Mouse (Mus musculus) limb, embryonic 14.5 days (tissue): Measurements from ENCODE around the gene Taok1. TPM values are rescaled to one million over a fixed set of nuclear protein-coding genes. Genes with fewer than 3 reads are reported as not detected.

Source experiments
- ATAC-seq: fragments of 200-750 bp; cut with Nextera tagmentation; 2 replicates; pipeline ENCODE4 v1.8.0; 2017; ENCODE audit warnings: low read depth, moderate number of reproducible peaks, moderate TSS enrichment; ENCODE audit not compliant: low FRiP score
- DNase-seq: peaks from one replicate; pipeline ENCODE4 v3.0.0-alpha.2; 2015; ENCODE audit warnings: low spot score
- H3K27ac ChIP-seq: fragments of 300-500 bp; sonication (generic); replicated peaks from 2 replicates; pipeline ENCODE4 v1.5.1; 2014; ENCODE audit warnings: low read depth, mild to moderate bottlenecking, low read length, moderate library complexity, mixed read lengths
- H3K27me3 ChIP-seq: fragments of 300-500 bp; sonication (generic); 2 replicates; pipeline ENCODE4 v1.6.1; 2014; ENCODE audit warnings: low read length, mixed read lengths; ENCODE audit not compliant: control insufficient read depth, insufficient read depth
- H3K36me3 ChIP-seq: fragments of 300-500 bp; sonication (generic); 2 replicates; pipeline ENCODE4 v1.6.1; 2014; ENCODE audit warnings: mild to moderate bottlenecking, low read length, moderate library complexity, mixed read lengths; ENCODE audit not compliant: control insufficient read depth, insufficient read depth
- H3K4me1 ChIP-seq: fragments of 300-500 bp; sonication (generic); 2 replicates; pipeline ENCODE4 v1.6.1; 2014; ENCODE audit warnings: antibody characterized with exemption, low read length, mixed read lengths; ENCODE audit not compliant: control insufficient read depth, insufficient read depth
- H3K4me2 ChIP-seq: fragments of 300-500 bp; sonication (generic); replicated peaks from 2 replicates; pipeline ENCODE4 v1.6.1; 2014; ENCODE audit warnings: low read depth, mild to moderate bottlenecking, low read length, moderate library complexity; ENCODE audit not compliant: severe bottlenecking
- H3K4me3 ChIP-seq: fragments of 300-500 bp; sonication (generic); replicated peaks from 2 replicates; pipeline ENCODE4 v1.5.1; 2014; ENCODE audit warnings: low read length
- H3K9ac ChIP-seq: fragments of 300-500 bp; sonication (generic); 2 replicates; pipeline ENCODE4 v1.6.1; 2014; ENCODE audit warnings: mild to moderate bottlenecking, low read depth, low read length, moderate library complexity; ENCODE audit not compliant: severe bottlenecking
- H3K9me3 ChIP-seq: fragments of 300-500 bp; sonication (generic); 2 replicates; pipeline ENCODE4 v1.6.1; 2016; ENCODE audit warnings: low read length; ENCODE audit not compliant: control insufficient read depth
- POLR2A ChIP-seq: fragments of 200-500 bp; IDR thresholded peaks from 2 replicates; pipeline ENCODE4 v1.8.0; 2012; ENCODE audit warnings: inconsistent platforms, mild to moderate bottlenecking, moderate library complexity, borderline replicate concordance; ENCODE audit not compliant: insufficient read depth, insufficient read length; ENCODE audit errors: extremely low read depth
- WGBS: fragments of 180-500 bp; shearing (Covaris S2); extraction: QIAGEN DNeasy Blood & Tissue Kit; methylation state at CpG from one replicate; pipeline ENCODE4 v1.1.7; 2014; 5-methylcytosine and 5-hydroxymethylcytosine counted together
- polyA plus RNA-seq, 2 experiments: library from polyadenylated mRNA; depleted of rRNA in 1 of 2; stranded (reverse) in 1 of 2; unstranded in 1 of 2; fragments of >200 nt; fragmentation: Nextera tagmentation in 1 of 2; extraction: Ambion mirVana in 1 of 2; gene quantifications; 2 replicates each; pipeline versions ENCODE4 v1.2.1 to v1.2.3; 2012 to 2014

Taok1 gene
- polyA plus RNA-seq, 2 experiments, result 11.8 to 19.2 TPM

DNA sequence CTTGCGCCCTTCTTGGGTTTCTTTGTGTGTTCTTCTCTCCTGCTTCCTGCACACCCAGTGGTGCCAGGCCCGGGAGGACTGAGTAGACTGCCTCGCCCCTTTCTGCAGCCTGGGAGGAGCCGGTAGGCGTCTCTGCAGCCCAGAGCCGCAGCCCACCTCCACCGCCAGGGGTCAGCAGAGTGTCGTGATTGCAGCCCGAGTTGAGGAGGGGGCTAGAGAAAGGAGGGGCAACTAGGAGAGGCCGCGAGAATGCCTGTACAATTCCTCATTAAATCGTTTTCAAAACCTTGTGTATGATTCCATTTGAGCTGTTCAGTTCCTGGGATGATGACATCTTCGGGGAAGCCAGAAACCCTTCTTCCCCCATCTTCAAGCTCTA is 116.5 kb downstream of the Taok1 start:
- TF ChIP-seq POLR2A, result peak; percentile 9; the same call in 1 of the 2 replicates
- Histone ChIP-seq H3K4me3 (peak overlapping the region; percentile 54), H3K9me3 (no peaks in the 10 kb centered on the region), H3K9ac (0 out of 2 replicates have a peak overlapping the region, but pooled peaks have one; percentile 3), H3K4me2 (peak overlapping the region; percentile 95), H3K4me1 (peaks cover 60% of the 10 kb centered on the region), H3K27ac (peak overlapping the region; percentile 80), H3K36me3 (0 out of 2 replicates have a peak, but pooled peaks cover 3% of the 10 kb centered on the region), H3K27me3 (no peaks in the 10 kb centered on the region)
- WGBS, result under 1% methylated on average over 13 of the region's 13 CpGs
- ATAC-seq (peak; percentile 80), DNase-seq (peak; percentile 94)

DNA sequence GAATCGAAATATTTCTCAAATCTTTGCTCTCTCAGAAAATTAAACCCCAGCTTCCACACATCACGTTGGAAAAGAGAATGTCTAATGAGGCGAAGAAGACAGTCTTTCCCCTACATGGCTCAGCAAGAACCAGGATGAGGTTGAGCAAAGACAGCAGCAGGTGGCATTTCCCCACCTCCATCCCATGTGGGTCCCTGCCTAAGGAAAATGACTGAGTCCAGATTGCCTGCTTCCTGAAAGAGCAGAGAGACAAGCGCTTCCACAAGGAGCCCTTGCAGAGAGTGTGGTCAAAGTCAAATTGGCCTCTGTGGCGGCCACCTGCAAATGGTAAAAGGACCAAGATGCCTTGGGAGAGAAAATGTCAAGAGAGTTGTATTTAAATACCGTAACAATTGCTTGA is 117.2 kb downstream of the Taok1 start:
- DNase-seq, result no peak
- Histone ChIP-seq H3K4me3 (peak overlapping the region; percentile 80), H3K9me3 (no peaks in the 10 kb centered on the region), H3K27ac (peak overlapping the region; percentile 80), H3K9ac (no peak overlapping the region), H3K27me3 (no peaks in the 10 kb centered on the region), H3K4me1 (peaks cover 64% of the 10 kb centered on the region), H3K4me2 (peak overlapping the region; percentile 95), H3K36me3 (0 out of 2 replicates have a peak, but pooled peaks cover 3% of the 10 kb centered on the region)
- no peak for TF ChIP-seq POLR2A
- ATAC-seq, result no peak
- 67% methylated on average over 6 of the region's 6 CpGs for WGBS

DNA sequence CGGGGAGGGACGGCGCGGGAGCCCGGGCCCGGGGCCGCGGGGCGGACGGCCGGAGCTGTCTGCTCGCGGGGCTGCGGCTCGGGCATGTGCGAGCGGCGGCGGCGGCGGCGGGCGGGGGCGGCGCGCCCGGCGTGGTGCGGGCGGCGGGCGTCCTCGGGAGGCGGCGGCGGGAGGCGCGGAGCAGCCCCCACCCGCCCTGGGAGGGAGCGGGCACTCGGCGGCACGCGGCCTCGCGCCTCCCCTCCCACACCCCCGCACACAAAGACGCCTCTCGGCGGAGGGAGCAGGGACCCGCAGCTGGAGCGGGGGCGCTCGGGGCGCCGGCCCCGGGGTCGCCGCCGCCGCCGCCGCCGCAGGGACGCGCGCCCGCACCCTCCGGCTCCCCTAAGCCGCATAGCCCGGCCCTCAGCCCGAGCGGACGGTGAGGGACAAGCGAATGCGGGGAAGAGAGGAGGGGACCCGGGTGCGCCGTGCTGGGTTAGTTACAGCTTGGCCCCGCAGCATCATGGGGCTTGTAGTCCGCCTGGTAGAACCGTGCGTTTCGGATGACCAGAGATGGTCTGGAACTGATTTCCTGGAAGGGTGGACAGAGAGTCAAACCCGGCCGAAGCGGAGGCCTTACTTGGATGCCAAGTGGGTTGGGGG is 117.9 kb downstream of the Taok1 start, which contains the start of gene Ankrd13b:
Gene Ankrd13b, minus strand, starts transcription at position 88 of the 645 bp plus-strand sequence.
- Histone ChIP-seq H3K9ac (peak within 1 kb of the TSS; percentile 86), H3K4me3 (peak within 1 kb of the TSS; percentile 80), H3K27ac (peak within 1 kb of the TSS; percentile 52), H3K27me3 (no peaks in the 10 kb centered on the region), H3K9me3 (no peaks in the 10 kb centered on the region), H3K4me2 (peak within 1 kb of the TSS; percentile 95), H3K36me3 (0 out of 2 replicates have a peak, but pooled peaks cover 3% of the 10 kb centered on the region), H3K4me1 (peaks cover 64% of the 10 kb centered on the region)
- DNase-seq (peak; percentile 84), ATAC-seq (0 out of 2 replicates have a peak, but pooled peaks have one; percentile 17)
- WGBS, result 1% methylated on average over 27 of the region's 87 CpGs
- no peak for TF ChIP-seq POLR2A

DNA sequence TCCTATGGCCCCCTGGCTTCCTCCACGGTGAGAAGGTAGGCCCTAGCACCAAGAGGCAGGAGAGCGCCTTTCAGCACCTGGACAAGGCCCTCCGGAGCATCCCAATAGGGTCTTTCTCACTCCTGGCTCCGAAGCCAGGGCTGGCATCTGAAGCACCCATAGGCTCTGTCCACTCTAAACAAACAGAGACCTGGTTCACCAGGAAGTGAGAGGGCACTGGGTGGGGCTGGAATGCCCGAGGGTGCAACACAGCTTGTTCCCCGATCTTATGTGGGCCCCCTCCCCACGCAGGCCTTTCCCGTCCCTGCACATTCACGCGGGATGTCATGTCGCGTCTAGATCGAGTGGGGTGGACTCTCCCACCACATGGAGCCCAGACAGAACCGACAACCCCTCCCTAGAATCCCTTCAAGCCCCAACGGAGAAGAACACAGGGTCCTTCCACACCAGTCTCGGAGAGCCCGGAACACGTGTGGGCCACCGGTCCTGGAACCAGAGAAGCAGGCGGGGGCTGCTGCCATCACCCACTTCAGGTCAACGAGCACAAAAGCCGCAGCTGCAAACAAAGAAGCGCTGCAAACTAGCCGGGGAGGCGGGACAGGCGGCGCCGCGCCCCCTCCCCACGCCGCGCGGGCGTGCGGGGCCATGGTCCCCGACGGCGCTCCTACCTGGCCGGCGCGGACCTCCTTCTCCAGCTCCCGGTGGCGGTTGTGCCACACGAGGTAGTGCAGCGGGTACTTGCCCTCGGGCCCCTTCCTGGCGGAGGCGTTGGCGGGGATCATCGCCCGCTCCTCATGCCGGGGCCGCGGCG is 118.6 kb downstream of the Taok1 start:
- Histone ChIP-seq H3K27me3 (no peaks in the 10 kb centered on the region), H3K4me3 (peak overlapping the region; percentile 80), H3K9me3 (no peaks in the 10 kb centered on the region), H3K9ac (peak overlapping the region; percentile 86), H3K27ac (peak overlapping the region; percentile 52; the same call in 1 of the 2 replicates), H3K4me2 (peak overlapping the region; percentile 95), H3K4me1 (peaks cover 60% of the 10 kb centered on the region), H3K36me3 (0 out of 2 replicates have a peak, but pooled peaks cover 3% of the 10 kb centered on the region)
- DNase-seq, result no peak
- no peak for ATAC-seq
- WGBS, result 2% methylated on average over 28 of the region's 55 CpGs
- no peak for TF ChIP-seq POLR2A

DNA sequence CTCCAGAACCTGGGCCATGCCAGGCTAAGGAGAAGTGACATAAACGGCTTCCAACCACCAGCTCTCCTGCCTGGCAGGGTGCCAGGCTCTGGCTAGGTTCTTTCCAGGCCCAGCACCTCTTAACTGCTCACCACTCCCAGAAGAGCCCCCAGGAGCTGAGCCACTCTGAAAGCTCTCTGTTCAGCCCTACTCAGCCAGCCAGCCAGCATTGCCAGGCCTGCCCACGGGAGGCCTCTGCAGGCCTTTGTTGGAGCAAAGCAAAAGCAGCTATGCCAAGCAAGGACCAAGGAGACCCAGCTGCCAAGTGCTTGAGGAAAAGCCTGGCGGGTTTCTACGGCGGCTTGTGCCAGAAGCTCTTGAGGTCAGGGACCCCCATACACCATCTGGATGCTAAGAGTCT is 120.8 kb downstream of the Taok1 start:
- Histone ChIP-seq H3K9me3 (no peaks in the 10 kb centered on the region), H3K4me2 (0 out of 2 replicates have a peak overlapping the region, but pooled peaks have one; percentile 7), H3K36me3 (0 out of 2 replicates have a peak, but pooled peaks cover 3% of the 10 kb centered on the region), H3K4me3 (no peak overlapping the region), H3K27me3 (no peaks in the 10 kb centered on the region), H3K4me1 (peaks cover 53% of the 10 kb centered on the region), H3K9ac (no peak overlapping the region), H3K27ac (no peak overlapping the region)
- DNase-seq (peak; percentile 48), ATAC-seq (no peak)
- WGBS, result 42% methylated on average over 5 of the region's 5 CpGs
- no peak for TF ChIP-seq POLR2A
